Mouse (Mus musculus): ENCODE measurements around the gene Cpd. TPM values are rescaled to one million over a fixed set of nuclear protein-coding genes. Genes with fewer than 3 reads are reported as not detected.
A peak's percentile ranks its signal among the peaks of the same experiment; 100 is the strongest.

The Cpd gene
- 6.1 and 6.2 TPM in 2 replicates for polyA plus RNA-seq (2015; fragmentation: Nextera tagmentation; extraction: Ambion mirVana)

- peaks cover 34% of the 10 kb centered on the region for H3K4me1 ChIP-seq (ENCODE audit: control insufficient read depth, insufficient read depth, low read length)
- peak; percentile 99 for ATAC-seq
- H3K9me3 ChIP-seq (replicated peaks; ENCODE audit: control insufficient read depth, low read length, poor library complexity, severe bottlenecking): no peaks in the 10 kb centered on the region
- WGBS: under 1% methylated on average over 29 of the region's 29 CpGs
- peak within 1 kb of the TSS; percentile 68 for H3K4me2 ChIP-seq (ENCODE audit: low read length)
- H3K36me3 ChIP-seq (ENCODE audit: control insufficient read depth, insufficient read depth, low read length): no peaks in the 10 kb centered on the region
- peak within 1 kb of the TSS; percentile 98 for H3K4me3 ChIP-seq (ENCODE audit: low read depth, low read length)
- no peaks in the 10 kb centered on the region for H3K27me3 ChIP-seq (ENCODE audit: control insufficient read depth, insufficient read depth, low read depth, low read length)
- peak within 1 kb of the TSS; percentile 95 for H3K9ac ChIP-seq (ENCODE audit: low read depth, low read length)
- peak within 1 kb of the TSS; percentile 89 for H3K27ac ChIP-seq (ENCODE audit: low read length)
Measured at GRCm38 (mm10) chr11:76846878-76847222, at the start of gene Cpd. TSS of gene Cpd (minus strand) at chr11:76847018.

GRCm38 (mm10) chr11:76896360-76896759, 49.5 kb upstream of the Cpd start:
- Histone ChIP-seq H3K4me1 (ENCODE audit: control insufficient read depth, insufficient read depth, low read length) (no peaks in the 10 kb centered on the region), H3K4me2 (ENCODE audit: low read length) (no peak overlapping the region), H3K9ac (ENCODE audit: low read depth, low read length) (no peak overlapping the region), H3K27ac (ENCODE audit: low read length) (no peak overlapping the region), H3K4me3 (ENCODE audit: low read depth, low read length) (no peak overlapping the region), H3K36me3 (ENCODE audit: control insufficient read depth, insufficient read depth, low read length) (no peaks in the 10 kb centered on the region), H3K27me3 (ENCODE audit: control insufficient read depth, insufficient read depth, low read depth, low read length) (no peaks in the 10 kb centered on the region), H3K9me3 (replicated peaks; ENCODE audit: control insufficient read depth, low read length, poor library complexity, severe bottlenecking) (no peaks in the 10 kb centered on the region)
- no peak for ATAC-seq
- WGBS: 73% methylated on average over 6 of the region's 6 CpGs

GRCm38 (mm10) chr11:76894240-76894639, 47.4 kb upstream of the Cpd start:
- no peak overlapping the region for H3K4me3 ChIP-seq (ENCODE audit: low read depth, low read length)
- H3K9me3 ChIP-seq (replicated peaks; ENCODE audit: control insufficient read depth, low read length, poor library complexity, severe bottlenecking): no peaks in the 10 kb centered on the region
- H3K36me3 ChIP-seq (ENCODE audit: control insufficient read depth, insufficient read depth, low read length): no peaks in the 10 kb centered on the region
- WGBS: 34% methylated on average over 5 of the region's 5 CpGs
- no peaks in the 10 kb centered on the region for H3K27me3 ChIP-seq (ENCODE audit: control insufficient read depth, insufficient read depth, low read depth, low read length)
- no peak overlapping the region for H3K27ac ChIP-seq (ENCODE audit: low read length)
- no peak overlapping the region for H3K9ac ChIP-seq (ENCODE audit: low read depth, low read length)
- H3K4me2 ChIP-seq (ENCODE audit: low read length): no peak overlapping the region
- no peaks in the 10 kb centered on the region for H3K4me1 ChIP-seq (ENCODE audit: control insufficient read depth, insufficient read depth, low read length)
- no peak for ATAC-seq

GRCm38 (mm10) chr11:76893570-76893969, 46.8 kb upstream of the Cpd start:
- no peaks in the 10 kb centered on the region for H3K27me3 ChIP-seq (ENCODE audit: control insufficient read depth, insufficient read depth, low read depth, low read length)
- H3K36me3 ChIP-seq (ENCODE audit: control insufficient read depth, insufficient read depth, low read length): no peaks in the 10 kb centered on the region
- H3K4me1 ChIP-seq (ENCODE audit: control insufficient read depth, insufficient read depth, low read length): no peaks in the 10 kb centered on the region
- no peak overlapping the region for H3K4me3 ChIP-seq (ENCODE audit: low read depth, low read length)
- 54% methylated on average over 4 of the region's 4 CpGs for WGBS
- no peaks in the 10 kb centered on the region for H3K9me3 ChIP-seq (replicated peaks; ENCODE audit: control insufficient read depth, low read length, poor library complexity, severe bottlenecking)
- no peak overlapping the region for H3K27ac ChIP-seq (ENCODE audit: low read length)
- H3K4me2 ChIP-seq (ENCODE audit: low read length): no peak overlapping the region
- no peak for ATAC-seq
- no peak overlapping the region for H3K9ac ChIP-seq (ENCODE audit: low read depth, low read length)

- 91% methylated on average over 3 of the region's 3 CpGs for WGBS
- no peak overlapping the region for H3K9ac ChIP-seq (ENCODE audit: low read depth, low read length)
- no peaks in the 10 kb centered on the region for H3K27me3 ChIP-seq (ENCODE audit: control insufficient read depth, insufficient read depth, low read depth, low read length)
- no peak for ATAC-seq
- no peak overlapping the region for H3K27ac ChIP-seq (ENCODE audit: low read length)
- H3K36me3 ChIP-seq (ENCODE audit: control insufficient read depth, insufficient read depth, low read length): no peaks in the 10 kb centered on the region
- no peak overlapping the region for H3K4me3 ChIP-seq (ENCODE audit: low read depth, low read length)
- H3K4me2 ChIP-seq (ENCODE audit: low read length): no peak overlapping the region
- H3K4me1 ChIP-seq (ENCODE audit: control insufficient read depth, insufficient read depth, low read length): no peaks in the 10 kb centered on the region
- H3K9me3 ChIP-seq (replicated peaks; ENCODE audit: control insufficient read depth, low read length, poor library complexity, severe bottlenecking): no peaks in the 10 kb centered on the region
Measured at GRCm38 (mm10) chr11:76892972-76893371, 46.2 kb upstream of the Cpd start.

GRCm38 (mm10) chr11:76891738-76892349, 45.0 kb upstream of the Cpd start:
- Histone ChIP-seq H3K9me3 (replicated peaks; ENCODE audit: control insufficient read depth, low read length, poor library complexity, severe bottlenecking) (no peaks in the 10 kb centered on the region), H3K36me3 (ENCODE audit: control insufficient read depth, insufficient read depth, low read length) (no peaks in the 10 kb centered on the region), H3K4me1 (ENCODE audit: control insufficient read depth, insufficient read depth, low read length) (no peaks in the 10 kb centered on the region), H3K4me2 (ENCODE audit: low read length) (no peak overlapping the region), H3K27me3 (ENCODE audit: control insufficient read depth, insufficient read depth, low read depth, low read length) (no peaks in the 10 kb centered on the region), H3K27ac (ENCODE audit: low read length) (no peak overlapping the region), H3K4me3 (ENCODE audit: low read depth, low read length) (no peak overlapping the region), H3K9ac (ENCODE audit: low read depth, low read length) (no peak overlapping the region)
- no peak for ATAC-seq
- WGBS: 85% methylated on average over 4 of the region's 4 CpGs

GRCm38 (mm10) chr11:76891171-76891570, 44.4 kb upstream of the Cpd start:
- Histone ChIP-seq H3K4me3 (ENCODE audit: low read depth, low read length) (no peak overlapping the region), H3K27ac (ENCODE audit: low read length) (no peak overlapping the region), H3K9me3 (replicated peaks; ENCODE audit: control insufficient read depth, low read length, poor library complexity, severe bottlenecking) (no peaks in the 10 kb centered on the region), H3K27me3 (ENCODE audit: control insufficient read depth, insufficient read depth, low read depth, low read length) (no peaks in the 10 kb centered on the region), H3K4me1 (ENCODE audit: control insufficient read depth, insufficient read depth, low read length) (no peaks in the 10 kb centered on the region), H3K4me2 (ENCODE audit: low read length) (no peak overlapping the region), H3K36me3 (ENCODE audit: control insufficient read depth, insufficient read depth, low read length) (no peaks in the 10 kb centered on the region), H3K9ac (ENCODE audit: low read depth, low read length) (no peak overlapping the region)
- no peak for ATAC-seq
- WGBS: 92% methylated on average over 7 of the region's 7 CpGs

- H3K4me3 ChIP-seq (ENCODE audit: low read depth, low read length): no peak overlapping the region
- WGBS: 75% methylated on average over 10 of the region's 10 CpGs
- H3K9ac ChIP-seq (ENCODE audit: low read depth, low read length): no peak overlapping the region
- H3K4me1 ChIP-seq (ENCODE audit: control insufficient read depth, insufficient read depth, low read length): no peaks in the 10 kb centered on the region
- no peaks in the 10 kb centered on the region for H3K9me3 ChIP-seq (replicated peaks; ENCODE audit: control insufficient read depth, low read length, poor library complexity, severe bottlenecking)
- H3K36me3 ChIP-seq (ENCODE audit: control insufficient read depth, insufficient read depth, low read length): no peaks in the 10 kb centered on the region
- no peaks in the 10 kb centered on the region for H3K27me3 ChIP-seq (ENCODE audit: control insufficient read depth, insufficient read depth, low read depth, low read length)
- no peak overlapping the region for H3K4me2 ChIP-seq (ENCODE audit: low read length)
- H3K27ac ChIP-seq (ENCODE audit: low read length): no peak overlapping the region
- ATAC-seq: no peak
Measured at GRCm38 (mm10) chr11:76889339-76890164, 42.7 kb upstream of the Cpd start.

- Histone ChIP-seq H3K4me2 (ENCODE audit: low read length) (no peak overlapping the region), H3K36me3 (ENCODE audit: control insufficient read depth, insufficient read depth, low read length) (no peaks in the 10 kb centered on the region), H3K27me3 (ENCODE audit: control insufficient read depth, insufficient read depth, low read depth, low read length) (no peaks in the 10 kb centered on the region), H3K4me1 (ENCODE audit: control insufficient read depth, insufficient read depth, low read length) (no peaks in the 10 kb centered on the region), H3K9ac (ENCODE audit: low read depth, low read length) (no peak overlapping the region), H3K27ac (ENCODE audit: low read length) (no peak overlapping the region), H3K9me3 (replicated peaks; ENCODE audit: control insufficient read depth, low read length, poor library complexity, severe bottlenecking) (no peaks in the 10 kb centered on the region), H3K4me3 (ENCODE audit: low read depth, low read length) (no peak overlapping the region)
- ATAC-seq: no peak
- 27% methylated on average over 5 of the region's 5 CpGs for WGBS
Measured at GRCm38 (mm10) chr11:76884451-76884850, 37.6 kb upstream of the Cpd start.

Data from midbrain, embryonic 16.5 days (tissue).